Mouse (Mus musculus): ENCODE measurements around the gene Ssrp1.

GRCm38 (mm10) chr2:85047081-85047480 is 10.0 kb downstream of the Ssrp1 start:
- TF ChIP-seq CTCF (IDR thresholded peaks at IDR 0.05; ENCODE audit: borderline replicate concordance, extremely low read depth, insufficient read depth, insufficient read length) (no peak), POLR2A (IDR thresholded peaks at IDR 0.05; ENCODE audit: borderline replicate concordance, extremely low read depth, insufficient read depth, insufficient read length, poor library complexity, severe bottlenecking) (no peak)
